In the genomic region with DNA sequence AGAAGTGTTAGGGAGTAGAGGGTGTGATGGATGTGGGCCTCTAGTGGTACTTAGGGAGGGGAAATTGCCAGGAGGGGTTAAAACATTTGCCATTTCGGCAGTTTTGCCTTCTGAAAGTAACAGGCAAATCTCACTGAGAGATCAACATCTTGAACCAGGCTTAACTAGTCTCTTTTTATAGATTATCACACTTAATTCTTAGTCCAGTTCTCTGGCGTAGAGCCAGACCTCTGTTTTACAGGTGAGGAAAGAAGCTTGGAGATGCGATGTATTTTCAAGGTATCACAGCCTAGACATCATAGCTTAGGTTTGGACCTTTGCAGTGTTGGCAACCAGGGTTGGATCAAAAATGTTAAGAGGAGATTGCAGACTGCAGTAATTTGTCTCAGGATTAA, we compare ENCODE assay signal across 8 mouse cellular contexts. TPM values are rescaled to one million over a fixed set of nuclear protein-coding genes. Genes with fewer than 3 reads are reported as not detected.
DNase-seq lines count a peak whose midpoint lies in the region; ATAC-seq and TF ChIP-seq lines count a peak whose summit lies in the region.

No protein-coding gene starts in this region.

- H3K27ac ChIP-seq in lung, postnatal 0 days (ENCODE audit: low read length): peak overlapping the region; percentile 96; the same call in 1 of the 2 replicates
- peak overlapping the region; percentile 95; the same call in 1 of the 2 replicates for H3K27ac ChIP-seq in forebrain, embryonic 13.5 days
- no peak overlapping the region for H3K27ac ChIP-seq in limb, embryonic 11.5 days (replicated peaks; ENCODE audit: low read depth, low read length)
- peak overlapping the region; percentile 69; the same call in 1 of the 2 replicates for H3K27ac ChIP-seq in olfactory bulb, adult 2 months (ENCODE audit: insufficient read depth, low read depth, low read length)

- H3K9me3 ChIP-seq in lung, postnatal 0 days (ENCODE audit: low read length): no peaks in the 10 kb centered on the region
- no peaks in the 10 kb centered on the region for H3K9me3 ChIP-seq in forebrain, embryonic 13.5 days (replicated peaks)
- no peaks in the 10 kb centered on the region for H3K9me3 ChIP-seq in limb, embryonic 11.5 days (ENCODE audit: control insufficient read depth, low read length)

- TF ChIP-seq EP300 in lung, postnatal 0 days (IDR thresholded peaks at IDR 0.05): no peak

- no peaks in the 10 kb centered on the region for H3K27me3 ChIP-seq in lung, postnatal 0 days (replicated peaks; ENCODE audit: insufficient read depth, low read length)
- peaks cover 18% of the 10 kb centered on the region for H3K27me3 ChIP-seq in forebrain, embryonic 13.5 days
- H3K27me3 ChIP-seq in limb, embryonic 11.5 days (ENCODE audit: control insufficient read depth, insufficient read depth, low read length): no peaks in the 10 kb centered on the region

- peak overlapping the region; percentile 73 for H3K9ac ChIP-seq in lung, postnatal 0 days (replicated peaks; ENCODE audit: low read depth)
- peak overlapping the region; percentile 94 for H3K9ac ChIP-seq in forebrain, embryonic 13.5 days
- H3K9ac ChIP-seq in limb, embryonic 11.5 days (ENCODE audit: low read length): peak overlapping the region; percentile 93; the same call in 1 of the 2 replicates

- H3K4me3 ChIP-seq in lung, postnatal 0 days (ENCODE audit: low read depth, low read length): peak overlapping the region; percentile 80
- peak overlapping the region; percentile 83 for H3K4me3 ChIP-seq in forebrain, embryonic 13.5 days
- peak overlapping the region; percentile 85 for H3K4me3 ChIP-seq in limb, embryonic 11.5 days (ENCODE audit: low read depth, low read length)
- H3K4me3 ChIP-seq in olfactory bulb, adult 2 months (ENCODE audit: insufficient read depth, low read depth, low read length): peak overlapping the region; percentile 76

- no peak for TF ChIP-seq CTCF in lung, postnatal 0 days (IDR thresholded peaks at IDR 0.05)
- no peak for TF ChIP-seq CTCF in olfactory bulb, adult 2 months (IDR thresholded peaks at IDR 0.05; ENCODE audit: insufficient read depth, low read depth, low read length)

- no peaks in the 10 kb centered on the region for H3K36me3 ChIP-seq in lung, postnatal 0 days (ENCODE audit: insufficient read depth, low read length)
- H3K36me3 ChIP-seq in forebrain, embryonic 13.5 days (ENCODE audit: poor library complexity, severe bottlenecking): no peaks in the 10 kb centered on the region
- H3K36me3 ChIP-seq in limb, embryonic 11.5 days (ENCODE audit: control insufficient read depth, insufficient read depth, low read length): no peaks in the 10 kb centered on the region

- 47% methylated on average over 3 of the region's 3 CpGs for WGBS in lung, postnatal 0 days
- 48% methylated on average over 3 of the region's 3 CpGs for WGBS in forebrain, embryonic 13.5 days
- 51% methylated on average over 3 of the region's 3 CpGs for WGBS in limb, embryonic 11.5 days
- 22% methylated on average over 3 of the region's 3 CpGs for WGBS in olfactory bulb, adult 2 months

- DNase-seq in lung, postnatal 0 days (ENCODE audit: low spot score): no peak
- DNase-seq in lung, postnatal 4 days: no peak
- no peak for DNase-seq in limb, embryonic 11.5 days (ENCODE audit: low spot score)
- no peak for DNase-seq in thymus, postnatal 10 days (ENCODE audit: low spot score in 2 of 2)
- no peak for DNase-seq in urinary bladder, adult 18-20 months (ENCODE audit: low spot score in 2 of 2)
- no peak for DNase-seq in layer of hippocampus, postnatal 36 days

- no peak for ATAC-seq in lung, postnatal 0 days
- no peak for ATAC-seq in forebrain, embryonic 13.5 days
- ATAC-seq in limb, embryonic 11.5 days (ENCODE audit: insufficient number of reproducible peaks, low FRiP score, low TSS enrichment, low read depth): no peak

- peak overlapping the region; percentile 87 for H3K4me2 ChIP-seq in lung, postnatal 0 days (replicated peaks; ENCODE audit: low read depth, low read length)
- H3K4me2 ChIP-seq in forebrain, embryonic 13.5 days: peak overlapping the region; percentile 74
- peak overlapping the region; percentile 52 for H3K4me2 ChIP-seq in limb, embryonic 11.5 days (ENCODE audit: low read depth, severe bottlenecking)

- H3K4me1 ChIP-seq in lung, postnatal 0 days (ENCODE audit: insufficient read depth, low read depth, low read length): 0 out of 2 replicates have a peak, but pooled peaks cover 3% of the 10 kb centered on the region
- peaks cover 28% of the 10 kb centered on the region for H3K4me1 ChIP-seq in forebrain, embryonic 13.5 days
- H3K4me1 ChIP-seq in limb, embryonic 11.5 days (ENCODE audit: control insufficient read depth, insufficient read depth, low read length): peaks cover 18% of the 10 kb centered on the region; the same call in 1 of the 2 replicates
- H3K4me1 ChIP-seq in olfactory bulb, adult 2 months (ENCODE audit: control insufficient read depth, insufficient read depth, low read length): peaks cover 15% of the 10 kb centered on the region

- no peak for TF ChIP-seq POLR2A in olfactory bulb, adult 2 months (IDR thresholded peaks at IDR 0.05; ENCODE audit: insufficient read depth, low read depth, low read length)

RNA-seq across cellular contexts. Expression of a gene that starts 1.4 kb away (rescaled TPM):
- 26.3 and 27.4 TPM in 2 replicates for polyA plus RNA-seq in lung, postnatal 0 days (2015; fragmentation: Nextera tagmentation; extraction: Ambion mirVana)
- polyA plus RNA-seq in forebrain, embryonic 13.5 days (2015; fragmentation: Nextera tagmentation; extraction: Ambion mirVana): 11.9 and 16.9 TPM in 2 replicates
- 20.8 and 22.5 TPM in 2 replicates for polyA plus RNA-seq in limb, embryonic 11.5 days (2014; fragmentation: Nextera tagmentation; extraction: Ambion mirVana)
- not detected in 2 replicates for polyA plus RNA-seq in olfactory bulb, adult 2 months (2012; ENCODE audit: insufficient read depth, insufficient read length, low replicate concordance, missing spikeins)
- 10 to 100 TPM; 84.9 to 95.3 TPM for total RNA-seq in layer of hippocampus, postnatal 36 days (2021)

RNA-seq across cellular contexts. Expression of a gene that starts 17.0 kb away (rescaled TPM):
- 1.2 and 1.3 TPM in 2 replicates for polyA plus RNA-seq in lung, postnatal 0 days (2015; fragmentation: Nextera tagmentation; extraction: Ambion mirVana)
- 3.7 and 4.1 TPM in 2 replicates for polyA plus RNA-seq in forebrain, embryonic 13.5 days (2015; fragmentation: Nextera tagmentation; extraction: Ambion mirVana)
- 1.8 and 3.1 TPM in 2 replicates for polyA plus RNA-seq in limb, embryonic 11.5 days (2014; fragmentation: Nextera tagmentation; extraction: Ambion mirVana)
- not detected in 2 replicates for polyA plus RNA-seq in olfactory bulb, adult 2 months (2012; ENCODE audit: insufficient read depth, insufficient read length, low replicate concordance, missing spikeins)
- 10 to 100 TPM; 72.9 to 76.8 TPM for total RNA-seq in layer of hippocampus, postnatal 36 days (2021)

RNA-seq across cellular contexts. Expression of a gene that starts 23.3 kb away (rescaled TPM):
- 65.3 and 66.8 TPM in 2 replicates for polyA plus RNA-seq in lung, postnatal 0 days (2015; fragmentation: Nextera tagmentation; extraction: Ambion mirVana)
- polyA plus RNA-seq in forebrain, embryonic 13.5 days (2015; fragmentation: Nextera tagmentation; extraction: Ambion mirVana): 97.1 and 109 TPM in 2 replicates
- 89.3 and 102 TPM in 2 replicates for polyA plus RNA-seq in limb, embryonic 11.5 days (2014; fragmentation: Nextera tagmentation; extraction: Ambion mirVana)
- polyA plus RNA-seq in olfactory bulb, adult 2 months (2012; ENCODE audit: insufficient read depth, insufficient read length, low replicate concordance, missing spikeins): not detected in 2 replicates
- 10 to 100 TPM; 86.7 to 95.1 TPM for total RNA-seq in layer of hippocampus, postnatal 36 days (2021)

Comparison
In these comparisons a context has a peak if more than half of its experiments do, and no peak if none do; other contexts are left out.
1. RNA of a gene that starts 1.4 kb away (polyA plus RNA-seq): 26.3 to 27.4 TPM in lung, postnatal 0 days, 20.8 to 22.5 TPM in limb, embryonic 11.5 days and 11.9 to 16.9 TPM in forebrain, embryonic 13.5 days; not detected in olfactory bulb, adult 2 months; every median in the first group is over 10 times any median in the second.
2. Peak in every context shown above with its lines, with median percentiles within 50 percentile points of each other: H3K4me2 ChIP-seq, H3K4me3 ChIP-seq and H3K9ac ChIP-seq.